Mouse (Mus musculus) olfactory bulb, adult 2 months (tissue): Measurements from ENCODE around the gene Aes. TPM values are rescaled to one million over a fixed set of nuclear protein-coding genes. Genes with fewer than 3 reads are reported as not detected.
A peak's percentile ranks its signal among the peaks of the same experiment; 100 is the strongest.

Source experiments
- H3K27ac ChIP-seq: fragments of 200-500 bp; 2 replicates; pipeline ENCODE4 v1.5.1; 2012; ENCODE audit warnings: low read depth, low read length; ENCODE audit not compliant: insufficient read depth
- H3K4me1 ChIP-seq: fragments of 200-500 bp; 2 replicates; pipeline ENCODE4 v1.6.1; 2012; ENCODE audit warnings: low read length; ENCODE audit not compliant: control insufficient read depth, insufficient read depth
- H3K4me3 ChIP-seq: fragments of 200-500 bp; 2 replicates; pipeline ENCODE4 v1.5.1; 2012; ENCODE audit warnings: mild to moderate bottlenecking, low read depth, low read length, moderate library complexity; ENCODE audit not compliant: insufficient read depth
- CTCF ChIP-seq: fragments of 200-500 bp; IDR thresholded peaks from 2 replicates; pipeline ENCODE4 v1.5.1; 2012; ENCODE audit warnings: low read depth, mild to moderate bottlenecking, low read length, moderate library complexity; ENCODE audit not compliant: insufficient read depth
- POLR2A ChIP-seq: fragments of 200-500 bp; IDR thresholded peaks from 2 replicates; pipeline ENCODE4 v1.6.1; 2012; ENCODE audit warnings: mild to moderate bottlenecking, low read depth, low read length, moderate library complexity; ENCODE audit not compliant: insufficient read depth
- WGBS: fragments of 180-500 bp; shearing (Covaris S2); methylation state at CpG from one replicate; pipeline ENCODE4 v1.1.7; 2018; 5-methylcytosine and 5-hydroxymethylcytosine counted together
- polyA plus RNA-seq: library from polyadenylated mRNA; stranded (reverse); fragments of >200 nt; gene quantifications from 2 replicates; pipeline ENCODE4 v1.2.4, GENCODE M21; 2012; ENCODE audit warnings: low replicate concordance; ENCODE audit not compliant: missing spikeins, insufficient read depth, insufficient read length

The Aes gene
- polyA plus RNA-seq, 1 experiment: 1,500 TPM

GRCm38 (mm10) chr10:81605974-81606751, 46.9 kb downstream of the Aes start, which contains the start of gene BC025920:
BC025920 (plus strand) TSS chr10:81606270.
- Histone ChIP-seq H3K4me1 (peaks cover 10% of the 10 kb centered on the region), H3K4me3 (peak within 1 kb of the TSS; percentile 59), H3K27ac (peak within 1 kb of the TSS; percentile 92)
- WGBS: under 1% methylated on average over 39 of the region's 39 CpGs
- TF ChIP-seq POLR2A (peak; percentile 43; the same call in 1 of the 2 replicates), CTCF (no peak)

- 88% methylated on average over 1 of the region's 1 CpGs for WGBS
- TF ChIP-seq CTCF (no peak), POLR2A (no peak)
- Histone ChIP-seq H3K4me1 (peaks cover 15% of the 10 kb centered on the region), H3K4me3 (no peak overlapping the region), H3K27ac (no peak overlapping the region)
Observed at GRCm38 (mm10) chr10:81608308-81608707, 49.0 kb downstream of the Aes start.

GRCm38 (mm10) chr10:81612779-81613178, 53.5 kb downstream of the Aes start:
- Histone ChIP-seq H3K27ac (0 out of 2 replicates have a peak overlapping the region, but pooled peaks have one; percentile 8), H3K4me1 (peaks cover 7% of the 10 kb centered on the region), H3K4me3 (no peak overlapping the region)
- 63% methylated on average over 3 of the region's 3 CpGs for WGBS
- TF ChIP-seq CTCF (no peak), POLR2A (no peak)

GRCm38 (mm10) chr10:81615486-81615885, 56.2 kb downstream of the Aes start:
- Histone ChIP-seq H3K27ac (no peak overlapping the region), H3K4me1 (peaks cover 7% of the 10 kb centered on the region), H3K4me3 (no peak overlapping the region)
- TF ChIP-seq CTCF: no peak
- TF ChIP-seq POLR2A: no peak
- 71% methylated on average over 6 of the region's 6 CpGs for WGBS

Other genes starting within 250 kb of the Aes start
- not detected in 2 replicates for gene Cactin, start 238.4 kb upstream of the Aes start, polyA plus RNA-seq
- gene Tbxa2r, start 230.8 kb upstream of the Aes start, polyA plus RNA-seq: not detected in 2 replicates
- not detected in 2 replicates for gene Gipc3, start 216.2 kb upstream of the Aes start, polyA plus RNA-seq
- gene Hmg20b, start 209.0 kb upstream of the Aes start, polyA plus RNA-seq: not detected in 2 replicates
- not detected in 2 replicates for gene Mfsd12, start 202.0 kb upstream of the Aes start, polyA plus RNA-seq
- not detected in 2 replicates for gene 4930404N11Rik, start 193.7 kb upstream of the Aes start, polyA plus RNA-seq
- not detected in 2 replicates for gene Fzr1, start 181.0 kb upstream of the Aes start, polyA plus RNA-seq
- gene Dohh, start 175.1 kb upstream of the Aes start, polyA plus RNA-seq: not detected in 2 replicates
- not detected in 2 replicates for gene Gm48551, start 175.0 kb upstream of the Aes start, polyA plus RNA-seq
- not detected in 2 replicates for gene Gm48552, start 170.5 kb upstream of the Aes start, polyA plus RNA-seq
- not detected in 2 replicates for gene Smim24, start 166.4 kb upstream of the Aes start, polyA plus RNA-seq
- gene Nfic, start 103.9 kb upstream of the Aes start, polyA plus RNA-seq: not detected in 2 replicates
- gene Celf5, start 76.8 kb upstream of the Aes start, polyA plus RNA-seq: not detected in 2 replicates
- 181 TPM in 1 of 2 replicates, not detected in the other for gene Ncln, start 63.1 kb upstream of the Aes start, polyA plus RNA-seq
- gene S1pr4, start 59.4 kb upstream of the Aes start, polyA plus RNA-seq: not detected in 2 replicates
- not detected in 2 replicates for gene Gna15, start 35.3 kb upstream of the Aes start, polyA plus RNA-seq
- gene Gna11, start 14.3 kb upstream of the Aes start, polyA plus RNA-seq: not detected in 2 replicates
- not detected in 2 replicates for gene Tle2, start 15.1 kb downstream of the Aes start, polyA plus RNA-seq
- gene Tle6, start 41.6 kb downstream of the Aes start, polyA plus RNA-seq: not detected in 2 replicates
- not detected in 2 replicates for gene BC025920, start 46.8 kb downstream of the Aes start, polyA plus RNA-seq
- gene Sirt6, start 68.3 kb downstream of the Aes start, polyA plus RNA-seq: not detected in 2 replicates
- not detected in 2 replicates for gene Ankrd24, start 69.1 kb downstream of the Aes start, polyA plus RNA-seq
- not detected in 2 replicates for gene Gm10778, start 89.6 kb downstream of the Aes start, polyA plus RNA-seq
- not detected in 2 replicates for gene Zfp433, start 145.3 kb downstream of the Aes start, polyA plus RNA-seq
- gene Gm3055, start 211.7 kb downstream of the Aes start, polyA plus RNA-seq: not detected in 2 replicates